Mouse (Mus musculus) layer of hippocampus, adult 9-11 months (tissue): Measurements from ENCODE around the gene Tekt4.

Experiments used
- DNase-seq: peaks from one replicate; pipeline ENCODE4 v3.0.0; 2022

Tekt4 gene

GRCm38 (mm10) chr17:25433617-25434606, 20.5 kb upstream of the Tekt4 start, which contains the start of gene Cacna1h:
Gene Cacna1h, minus strand, starts transcription at chr17:25433783.
- peak; percentile 69 for DNase-seq

- no peak for DNase-seq
Measured at GRCm38 (mm10) chr17:25441417-25441816, 13.0 kb upstream of the Tekt4 start.

DNA sequence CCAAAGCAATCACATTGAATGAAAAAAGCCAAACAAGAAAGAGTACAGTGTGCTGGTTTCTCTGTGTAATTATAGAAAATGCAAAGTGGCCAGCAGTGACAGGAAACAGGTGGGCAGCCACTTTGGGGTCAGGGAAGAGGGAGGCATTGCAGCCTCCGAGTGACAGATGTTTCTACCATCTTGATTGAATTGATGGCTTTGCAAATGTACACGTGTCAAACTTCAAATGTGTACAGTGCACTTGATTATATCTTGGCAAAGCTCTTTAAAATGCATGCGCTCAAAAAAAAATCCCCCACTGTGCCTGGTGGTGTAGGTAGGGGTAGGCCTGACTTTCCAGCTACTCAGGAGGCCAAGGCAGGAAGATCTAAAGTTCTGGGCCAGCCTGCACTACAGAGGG, 11.5 kb upstream of the Tekt4 start:
- no peak for DNase-seq

DNA sequence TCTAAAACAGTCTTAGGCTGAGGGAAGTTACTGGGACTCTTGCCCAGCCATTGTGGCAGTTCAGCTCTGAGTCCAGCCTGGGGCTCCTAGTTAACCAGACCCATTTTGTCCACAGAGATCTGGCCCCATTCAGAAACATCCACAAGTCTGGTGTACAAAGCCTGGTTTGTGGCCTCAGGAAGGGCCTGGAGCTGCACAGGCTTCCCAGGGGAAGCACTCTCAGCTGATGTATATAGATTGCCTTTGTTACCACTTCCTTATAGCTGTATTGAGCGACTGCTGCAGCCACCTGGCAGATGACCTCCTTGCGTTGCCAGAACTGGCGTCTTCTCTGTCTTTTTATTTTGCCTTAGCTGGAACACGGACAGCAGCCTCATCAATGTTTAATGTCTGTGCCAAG, 9.3 kb upstream of the Tekt4 start:
- no peak for DNase-seq

DNA sequence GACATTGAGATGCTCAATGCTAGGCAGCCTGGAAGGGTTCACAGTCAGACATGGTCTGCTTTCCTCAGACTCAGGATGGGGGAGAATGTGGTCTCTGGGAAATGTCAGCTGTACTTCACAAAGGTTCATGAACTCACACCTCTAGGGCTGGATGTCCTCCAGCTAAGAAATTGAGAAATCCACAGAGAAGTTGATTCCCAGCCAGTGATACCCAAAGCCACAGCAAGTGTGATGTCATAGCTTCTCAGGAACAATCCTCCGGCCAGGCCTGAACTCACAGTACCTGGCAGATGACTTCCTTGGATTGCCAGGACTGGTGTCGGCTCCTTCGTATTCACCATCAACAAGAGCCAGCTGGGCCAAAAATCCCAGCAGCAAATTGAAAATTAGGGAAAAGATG, 8.6 kb upstream of the Tekt4 start:
- no peak for DNase-seq

- no peak for DNase-seq
Measured at GRCm38 (mm10) chr17:25447865-25448264, 6.5 kb upstream of the Tekt4 start.

- DNase-seq: no peak
Measured at GRCm38 (mm10) chr17:25450329-25450728, 4.1 kb upstream of the Tekt4 start.

DNA sequence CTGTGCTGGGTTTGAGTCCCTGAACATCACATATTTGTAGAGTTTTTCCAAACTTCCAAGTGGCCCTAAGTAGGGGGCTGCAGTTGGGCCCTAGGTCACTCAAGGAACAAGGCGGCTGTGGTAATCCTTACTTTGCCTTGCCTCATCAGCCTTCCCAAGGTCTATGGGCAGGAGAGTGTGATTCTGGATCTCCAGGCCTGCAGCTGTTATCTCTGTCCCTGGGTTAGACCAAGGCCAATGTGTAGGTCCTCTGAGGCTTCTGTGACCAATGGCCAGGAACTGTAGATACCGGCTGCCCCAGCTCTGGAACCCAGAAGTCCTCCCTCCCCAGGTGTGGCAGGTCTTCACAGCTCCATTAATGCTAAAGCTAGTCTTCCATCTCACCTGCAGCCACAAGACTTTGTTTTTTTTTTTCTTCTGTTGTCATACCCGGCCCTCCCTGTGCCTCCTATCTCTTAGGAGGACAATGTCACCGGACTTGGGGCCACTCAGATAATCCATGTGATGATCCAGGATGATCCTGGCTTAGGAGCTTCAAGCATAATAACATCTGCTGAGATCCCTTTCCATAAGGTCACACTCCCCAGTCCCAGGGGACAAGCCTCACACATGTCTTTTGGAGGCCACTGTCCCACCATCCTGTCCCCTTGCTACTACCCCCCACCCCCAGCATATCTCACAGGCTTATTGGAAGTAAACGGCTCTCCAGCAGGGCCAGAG, 2.0 kb upstream of the Tekt4 start:
- DNase-seq: no peak

DNA sequence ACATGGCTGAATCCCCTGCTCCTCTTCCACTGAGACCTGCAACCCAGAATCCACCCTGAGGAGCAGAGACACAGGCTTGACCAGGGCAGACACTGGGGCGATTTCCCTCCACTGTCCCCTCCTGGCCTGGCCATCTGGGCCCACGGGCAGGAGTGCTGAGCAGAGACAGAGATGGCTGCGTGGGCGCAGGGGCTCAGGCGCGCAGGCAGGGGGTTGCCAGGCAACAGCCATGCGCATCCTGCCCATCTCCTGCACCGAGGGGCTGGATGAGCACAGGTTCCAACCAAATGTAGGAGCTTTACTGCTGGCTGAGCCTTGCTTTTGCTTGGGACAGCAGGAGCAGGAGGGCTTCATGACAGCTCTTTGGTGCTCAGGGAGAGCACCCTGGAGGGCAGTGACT, 2.1 kb downstream of the Tekt4 start:
- peak; percentile 84 for DNase-seq

GRCm38 (mm10) chr17:25462236-25462875, 7.9 kb downstream of the Tekt4 start:
- DNase-seq: no peak

DNA sequence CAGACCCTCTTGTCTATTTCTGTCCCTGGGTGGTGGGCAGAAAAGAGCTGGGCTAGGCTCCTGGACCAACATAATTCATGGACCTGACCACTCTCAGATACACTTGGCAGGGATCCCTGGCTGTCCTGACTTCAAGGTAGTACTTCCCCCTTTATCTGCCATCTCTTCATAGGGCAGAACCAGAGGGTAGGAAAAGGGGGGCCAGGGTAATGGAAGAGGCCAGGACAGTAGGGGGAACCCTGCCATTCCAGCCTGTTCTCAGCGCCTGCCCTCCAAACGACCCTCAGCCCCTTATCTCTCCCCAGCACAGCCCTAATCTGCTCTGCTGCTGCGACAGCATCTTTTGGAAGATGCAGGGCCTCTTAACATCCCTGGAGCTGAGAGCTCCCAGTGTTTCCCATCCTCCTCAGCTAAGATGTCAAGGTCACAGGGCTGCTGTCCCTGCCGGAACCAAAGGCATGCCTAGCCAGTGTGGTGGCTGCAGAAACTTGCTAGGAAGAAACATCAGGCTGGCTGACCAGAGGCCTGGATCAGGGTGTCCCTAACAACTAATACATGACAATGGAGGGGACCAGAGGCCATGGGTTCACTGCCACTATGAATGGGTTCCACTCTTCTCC, 9.0 kb downstream of the Tekt4 start:
- no peak for DNase-seq

DNA sequence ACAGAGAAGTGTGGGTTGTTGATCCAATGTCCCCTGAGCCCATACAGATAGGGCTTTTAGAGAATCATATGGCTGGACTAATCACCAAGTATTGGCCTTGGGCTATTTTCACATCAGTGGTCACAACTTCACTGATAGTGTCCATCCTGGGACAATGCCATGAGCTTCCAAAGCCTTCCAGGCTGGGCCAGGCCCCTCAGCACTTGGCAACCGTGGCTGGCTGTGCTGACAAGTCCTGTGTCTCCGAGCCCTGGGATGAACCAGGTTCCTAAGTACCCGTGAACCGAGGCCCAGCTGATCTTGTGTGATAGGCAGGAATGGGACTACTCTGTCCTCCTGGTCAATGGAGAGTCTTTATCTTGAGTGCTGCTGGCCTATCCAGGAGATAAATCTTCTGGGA, 9.7 kb downstream of the Tekt4 start:
- no peak for DNase-seq

GRCm38 (mm10) chr17:25466257-25466656, 11.8 kb downstream of the Tekt4 start:
- DNase-seq: no peak

DNA sequence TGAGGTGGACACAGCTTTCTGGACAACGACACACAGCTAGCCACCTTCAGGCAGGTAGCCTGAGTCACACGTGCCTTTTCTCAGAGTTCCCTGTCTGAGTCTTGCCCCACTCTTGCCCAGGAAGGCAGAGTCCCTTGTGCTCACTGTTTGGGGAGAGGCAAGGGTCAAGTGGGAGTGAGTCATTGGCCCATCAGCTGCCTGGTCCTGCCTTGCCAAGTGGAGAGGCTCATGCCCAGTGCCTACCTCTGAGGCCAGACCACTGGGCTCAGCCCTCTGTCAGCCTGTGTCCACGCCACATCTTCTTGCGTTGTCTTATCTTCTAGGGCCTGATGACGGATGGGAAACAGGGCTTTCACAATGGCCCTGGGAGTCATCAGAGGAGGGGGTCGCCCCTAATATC, 13.4 kb downstream of the Tekt4 start:
- no peak for DNase-seq

- no peak for DNase-seq
Measured at GRCm38 (mm10) chr17:25468301-25468700, 13.9 kb downstream of the Tekt4 start.

DNA sequence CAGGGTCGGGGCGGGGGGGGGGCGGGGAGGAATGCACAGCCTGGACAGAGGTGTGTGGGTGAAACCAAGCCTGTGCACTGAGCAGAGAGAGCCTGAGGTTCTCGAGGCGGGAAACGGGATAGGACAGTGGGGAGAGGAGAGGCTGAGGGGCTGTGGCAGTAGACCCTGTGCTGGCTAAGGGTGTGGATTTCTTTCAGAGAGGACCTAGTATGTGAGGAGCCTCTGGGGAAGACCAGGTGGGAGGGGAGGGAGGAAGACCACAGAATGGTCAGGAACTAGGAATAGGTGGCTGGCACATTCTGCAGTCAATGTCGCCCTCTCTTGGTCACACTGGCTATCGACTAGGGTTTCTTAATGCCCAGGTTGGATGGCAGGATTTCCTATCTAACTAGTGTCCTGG, 15.4 kb downstream of the Tekt4 start:
- DNase-seq: peak; percentile 40

- DNase-seq: no peak
Measured at GRCm38 (mm10) chr17:25471418-25471817, 17.0 kb downstream of the Tekt4 start.

DNA sequence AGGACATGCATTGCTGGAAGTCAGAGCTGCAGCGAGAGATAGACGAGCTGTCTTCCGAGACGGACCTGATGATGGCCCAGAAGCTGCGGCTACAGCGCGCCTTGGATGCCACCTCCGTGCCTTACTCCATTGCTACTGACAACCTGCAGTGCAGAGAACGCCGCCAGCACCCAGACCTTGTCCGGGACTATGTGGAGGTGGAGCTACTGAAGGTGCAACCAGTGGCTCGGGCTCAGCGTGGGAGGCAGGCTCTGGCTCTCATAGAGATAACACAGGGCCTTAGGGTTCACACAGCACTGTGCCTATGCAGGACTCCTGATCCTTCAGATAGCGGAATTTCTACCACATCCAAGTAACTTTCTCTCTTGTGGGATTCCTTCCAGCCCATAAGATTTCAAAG, 17.6 kb downstream of the Tekt4 start:
- DNase-seq: no peak

DNA sequence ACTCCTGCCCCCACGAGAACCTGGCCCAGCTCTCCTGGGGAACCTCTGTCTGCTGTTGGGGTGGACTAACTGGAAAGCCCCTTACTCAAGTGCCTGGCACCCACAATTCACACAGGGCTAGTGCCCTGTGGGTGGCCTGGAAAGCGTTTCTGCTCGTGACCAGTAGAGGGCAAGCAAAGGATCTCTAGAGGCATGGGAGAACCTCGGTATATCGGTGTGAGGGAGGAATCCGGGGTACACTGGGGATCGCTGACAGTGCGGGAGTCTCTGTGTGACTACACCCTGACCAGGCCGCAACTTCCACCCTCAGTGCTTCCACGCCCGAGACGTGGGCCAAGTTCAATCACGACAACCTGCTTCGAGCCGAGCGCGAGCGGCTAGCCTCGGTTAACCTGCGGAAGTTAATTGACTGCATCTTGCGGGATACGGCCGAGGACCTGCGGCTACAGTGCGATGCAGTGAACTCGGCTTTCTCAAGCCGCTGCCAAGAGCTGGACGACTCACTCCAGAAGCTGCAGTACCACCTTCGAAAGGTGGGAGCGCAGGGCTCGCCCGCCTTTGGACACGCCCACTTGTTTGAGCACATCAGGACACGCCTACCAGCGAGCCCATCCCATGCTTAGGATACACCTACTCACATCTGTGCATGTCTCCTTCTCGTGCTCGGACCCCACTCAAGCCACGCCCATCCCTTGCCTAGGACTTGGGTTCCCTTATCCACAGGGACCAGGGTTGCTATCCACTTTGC, 20.1 kb downstream of the Tekt4 start:
- peak; percentile 45 for DNase-seq

DNA sequence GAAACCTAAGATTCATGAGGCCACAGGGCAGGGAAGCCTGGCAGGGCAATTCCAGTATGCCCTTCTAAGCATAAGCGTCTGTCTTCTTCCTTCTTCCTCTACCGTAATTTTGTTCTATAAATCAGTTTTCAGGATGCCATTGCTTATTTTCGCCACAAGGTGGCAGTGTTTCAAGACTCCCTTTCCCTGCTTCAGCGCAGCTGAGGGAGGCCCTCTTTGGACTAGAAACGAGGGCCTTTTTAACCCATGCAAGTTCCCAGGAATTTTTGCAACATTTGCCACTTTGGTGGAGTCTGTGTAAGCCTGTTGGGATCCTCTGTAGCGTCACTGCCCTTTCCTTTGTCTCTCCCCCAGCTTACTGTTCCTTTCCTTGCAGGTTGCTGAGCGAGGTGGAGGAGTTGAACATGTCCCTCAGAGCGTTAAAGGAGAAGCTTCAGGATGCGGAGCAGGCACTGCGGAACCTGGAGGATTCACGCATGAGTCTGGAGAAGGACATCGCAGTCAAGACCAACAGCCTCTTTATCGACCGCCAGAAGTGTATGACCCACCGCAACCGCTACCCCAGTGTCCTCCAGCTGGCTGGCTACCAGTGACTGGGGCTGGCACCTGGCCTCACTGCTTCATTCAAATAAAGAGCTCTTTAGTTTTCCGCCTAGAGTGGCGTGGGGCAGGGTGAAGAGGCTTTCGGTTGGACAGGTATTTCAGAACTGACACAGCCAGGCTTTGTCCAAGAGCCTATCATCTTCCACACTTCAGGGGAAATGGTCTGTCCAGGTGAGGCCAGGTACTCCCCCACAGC, 21.7 kb downstream of the Tekt4 start:
- DNase-seq: peak; percentile 56

DNA sequence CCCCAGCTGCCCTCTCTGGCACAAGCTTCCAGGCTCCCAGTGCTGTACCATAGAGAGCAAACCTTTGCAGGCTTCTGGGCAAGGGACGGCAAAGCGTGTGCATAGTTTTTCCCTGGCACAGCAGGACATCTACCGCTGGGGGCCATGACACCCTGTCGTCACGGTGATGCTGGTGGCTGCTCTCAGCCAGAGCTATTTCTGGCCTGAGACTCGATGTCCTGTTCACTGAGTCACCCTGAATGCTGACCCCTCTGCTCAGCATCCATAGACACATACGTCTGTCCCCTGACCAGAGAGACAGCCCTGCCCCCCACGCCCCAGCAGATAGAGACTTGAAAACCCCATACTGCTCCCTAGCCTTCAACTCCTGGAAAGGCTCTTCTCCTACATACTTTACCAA, 25.7 kb downstream of the Tekt4 start:
- DNase-seq: no peak
